Mouse (Mus musculus): Measurements from ENCODE around the gene Nfib. TPM values are rescaled to one million over a fixed set of nuclear protein-coding genes. Genes with fewer than 3 reads are reported as not detected.

The Nfib gene
- polyA plus RNA-seq, 1 experiment from 2014 or later: 149 TPM

DNA sequence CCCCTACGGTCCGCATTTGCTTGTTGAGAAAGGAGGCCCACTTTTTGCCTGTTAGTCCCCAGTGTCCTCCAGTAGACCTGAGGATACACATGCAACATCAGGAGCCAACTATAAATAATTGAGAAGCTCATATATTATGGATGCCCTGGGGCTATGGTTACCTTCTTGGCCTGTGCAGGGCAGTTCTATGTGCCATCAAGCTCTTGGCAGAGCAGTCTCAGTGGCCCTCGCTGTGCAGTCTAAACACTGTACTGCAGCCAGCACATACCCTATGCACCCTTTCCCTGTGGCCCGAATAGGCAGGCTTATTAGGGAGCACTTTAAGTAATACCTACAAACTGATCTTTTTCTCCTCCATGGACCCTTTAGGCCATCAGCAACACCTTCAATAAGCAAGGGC, 185.6 kb downstream of the Nfib start:
- Histone ChIP-seq H3K9ac (no peak overlapping the region), H3K27ac (ENCODE audit: low read depth) (no peak overlapping the region), H3K36me3 (ENCODE audit: insufficient read depth) (0 out of 2 replicates have a peak, but pooled peaks cover 3% of the 10 kb centered on the region), H3K9me3 (ENCODE audit: low read depth, low read length) (no peaks in the 10 kb centered on the region), H3K4me1 (ENCODE audit: insufficient read depth) (0 out of 2 replicates have a peak, but pooled peaks cover 3% of the 10 kb centered on the region), H3K4me2 (no peak overlapping the region), H3K4me3 (ENCODE audit: low read depth, low read length) (no peak overlapping the region), H3K27me3 (ENCODE audit: insufficient read depth, low read length) (no peaks in the 10 kb centered on the region)
- ATAC-seq (ENCODE audit: insufficient read depth) (no peak), DNase-seq (no peak)
- no peak for TF ChIP-seq CTCF (IDR thresholded peaks at IDR 0.05; ENCODE audit: low read depth)
- WGBS: 87% methylated on average over 4 of the region's 4 CpGs

DNA sequence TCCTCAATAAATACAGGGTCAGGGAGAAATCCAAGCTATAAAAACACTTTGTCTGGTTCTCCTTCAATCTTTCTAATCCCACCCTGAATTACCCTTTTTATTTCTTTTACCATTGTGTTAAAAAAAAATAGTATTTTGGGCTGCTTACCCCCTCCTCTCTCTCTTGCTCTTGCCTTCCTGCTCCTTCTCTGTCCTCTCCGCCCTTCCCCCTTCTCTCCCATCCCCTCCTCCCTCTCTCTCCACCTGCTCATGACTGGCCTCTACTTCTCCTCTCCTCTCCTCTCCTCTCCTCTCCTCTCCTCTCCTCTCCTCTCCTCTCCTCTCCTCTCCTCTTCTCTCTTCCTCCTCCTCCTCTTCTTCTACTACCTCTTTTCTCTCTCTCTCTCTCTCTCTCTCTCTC, 187.4 kb downstream of the Nfib start:
- ATAC-seq (ENCODE audit: insufficient read depth) (no peak), DNase-seq (no peak)
- Histone ChIP-seq H3K4me3 (ENCODE audit: low read depth, low read length) (no peak overlapping the region), H3K4me2 (no peak overlapping the region), H3K27me3 (ENCODE audit: insufficient read depth, low read length) (no peaks in the 10 kb centered on the region), H3K27ac (ENCODE audit: low read depth) (no peak overlapping the region), H3K9me3 (ENCODE audit: low read depth, low read length) (no peaks in the 10 kb centered on the region), H3K9ac (no peak overlapping the region), H3K36me3 (ENCODE audit: insufficient read depth) (0 out of 2 replicates have a peak, but pooled peaks cover 3% of the 10 kb centered on the region), H3K4me1 (ENCODE audit: insufficient read depth) (no peaks in the 10 kb centered on the region)
- no peak for TF ChIP-seq CTCF (IDR thresholded peaks at IDR 0.05; ENCODE audit: low read depth)
- 95% methylated on average over 1 of the region's 1 CpGs for WGBS

- no peak overlapping the region for H3K4me2 ChIP-seq
- no peak for ATAC-seq (ENCODE audit: insufficient read depth)
- 0 out of 2 replicates have a peak, but pooled peaks cover 3% of the 10 kb centered on the region for H3K36me3 ChIP-seq (ENCODE audit: insufficient read depth)
- no peak overlapping the region for H3K9ac ChIP-seq
- no peak for DNase-seq
- H3K27me3 ChIP-seq (ENCODE audit: insufficient read depth, low read length): no peaks in the 10 kb centered on the region
- TF ChIP-seq CTCF (IDR thresholded peaks at IDR 0.05; ENCODE audit: low read depth): no peak
- H3K4me3 ChIP-seq (ENCODE audit: low read depth, low read length): no peak overlapping the region
- 0 out of 2 replicates have a peak, but pooled peaks cover 2% of the 10 kb centered on the region for H3K4me1 ChIP-seq (ENCODE audit: insufficient read depth)
- no peak overlapping the region for H3K27ac ChIP-seq (ENCODE audit: low read depth)
- no peaks in the 10 kb centered on the region for H3K9me3 ChIP-seq (ENCODE audit: low read depth, low read length)
- WGBS: 75% methylated on average over 7 of the region's 7 CpGs
These were observed 188.2 kb downstream of the Nfib start for GRCm38 (mm10) chr4:82517311-82517710.

DNA sequence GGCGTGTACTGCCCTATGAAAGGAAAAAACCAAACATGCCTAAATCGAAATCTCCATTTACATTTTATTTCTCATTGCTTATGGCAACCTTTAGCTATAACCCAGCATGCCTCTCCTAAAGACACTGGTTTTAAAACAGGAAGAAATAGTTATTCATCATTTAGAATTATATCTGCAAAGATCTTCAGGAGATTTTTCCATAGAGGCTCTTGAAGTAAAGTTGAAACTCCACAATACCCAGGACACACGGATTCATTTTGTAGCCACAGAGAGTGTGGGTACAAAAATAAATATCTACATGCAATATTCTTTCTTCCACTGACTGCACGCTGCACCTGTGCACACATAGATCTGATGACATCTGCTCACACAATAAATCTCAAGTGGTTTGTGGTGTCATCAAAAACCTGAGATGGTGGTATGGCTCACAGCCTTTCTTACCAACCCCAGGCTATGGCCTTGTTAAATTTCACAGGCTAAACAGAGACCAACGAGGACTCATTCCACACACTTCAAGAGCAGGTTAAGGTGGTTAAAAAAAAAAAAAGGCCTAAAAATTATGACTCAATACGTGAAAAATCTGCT, 189.2 kb downstream of the Nfib start:
- Histone ChIP-seq H3K27me3 (ENCODE audit: insufficient read depth, low read length) (no peaks in the 10 kb centered on the region), H3K36me3 (ENCODE audit: insufficient read depth) (no peaks in the 10 kb centered on the region), H3K4me1 (ENCODE audit: insufficient read depth) (0 out of 2 replicates have a peak, but pooled peaks cover 4% of the 10 kb centered on the region), H3K9me3 (ENCODE audit: low read depth, low read length) (no peaks in the 10 kb centered on the region), H3K4me2 (no peak overlapping the region), H3K27ac (ENCODE audit: low read depth) (no peak overlapping the region), H3K4me3 (ENCODE audit: low read depth, low read length) (no peak overlapping the region), H3K9ac (no peak overlapping the region)
- ATAC-seq (ENCODE audit: insufficient read depth): no peak
- WGBS: 68% methylated on average over 6 of the region's 6 CpGs
- DNase-seq: no peak
- no peak for TF ChIP-seq CTCF (IDR thresholded peaks at IDR 0.05; ENCODE audit: low read depth)

DNA sequence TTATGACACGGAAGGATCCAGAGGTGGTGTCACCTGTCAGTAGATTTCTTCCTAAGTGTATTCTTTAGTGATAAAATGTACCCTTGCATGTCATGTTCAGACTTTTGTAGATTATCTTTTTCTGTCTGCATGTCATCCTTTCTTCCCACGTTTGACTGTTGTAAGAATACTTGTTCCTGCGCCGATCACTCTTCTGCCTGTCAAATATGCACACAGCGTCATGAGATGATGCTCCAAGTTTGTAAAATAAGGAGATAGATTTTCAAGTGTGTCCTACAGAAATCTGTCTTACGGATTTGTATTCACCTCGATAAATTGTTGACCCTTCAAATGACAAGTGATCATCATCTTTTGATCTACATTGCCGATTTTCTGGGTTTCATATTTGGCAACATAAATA, 190.6 kb downstream of the Nfib start:
- Histone ChIP-seq H3K4me3 (ENCODE audit: low read depth, low read length) (no peak overlapping the region), H3K4me2 (peak overlapping the region; percentile 95), H3K27me3 (ENCODE audit: insufficient read depth, low read length) (no peaks in the 10 kb centered on the region), H3K9me3 (ENCODE audit: low read depth, low read length) (no peaks in the 10 kb centered on the region), H3K9ac (no peak overlapping the region), H3K27ac (ENCODE audit: low read depth) (no peak overlapping the region), H3K4me1 (ENCODE audit: insufficient read depth) (0 out of 2 replicates have a peak, but pooled peaks cover 6% of the 10 kb centered on the region), H3K36me3 (ENCODE audit: insufficient read depth) (no peaks in the 10 kb centered on the region)
- no peak for DNase-seq
- ATAC-seq (ENCODE audit: insufficient read depth): no peak
- no peak for TF ChIP-seq CTCF (IDR thresholded peaks at IDR 0.05; ENCODE audit: low read depth)
- WGBS: 71% methylated on average over 8 of the region's 8 CpGs

DNA sequence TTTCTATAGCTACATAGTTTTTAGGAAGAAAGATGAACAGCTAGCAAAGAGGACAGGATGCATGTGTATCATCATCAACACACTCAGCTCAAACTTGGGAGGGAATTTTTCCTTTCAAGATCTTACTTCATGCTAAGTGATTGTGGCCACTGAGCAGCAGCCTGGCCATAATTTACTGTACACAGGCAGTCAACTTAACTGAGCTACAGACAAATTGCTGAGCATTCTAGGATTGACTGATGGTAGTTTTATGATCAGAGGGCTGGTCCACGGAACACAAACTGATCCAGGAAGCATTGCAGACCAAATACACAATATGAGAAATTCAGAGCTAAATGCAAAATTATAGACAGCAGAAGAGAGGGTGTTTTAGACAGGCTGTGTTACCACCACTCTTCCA, 191.2 kb downstream of the Nfib start:
- H3K9ac ChIP-seq: no peak overlapping the region
- H3K27ac ChIP-seq (ENCODE audit: low read depth): no peak overlapping the region
- 0 out of 2 replicates have a peak, but pooled peaks cover 10% of the 10 kb centered on the region for H3K4me1 ChIP-seq (ENCODE audit: insufficient read depth)
- peak overlapping the region; percentile 95 for H3K4me2 ChIP-seq
- 32% methylated on average over 1 of the region's 1 CpGs for WGBS
- H3K27me3 ChIP-seq (ENCODE audit: insufficient read depth, low read length): no peaks in the 10 kb centered on the region
- no peak for TF ChIP-seq CTCF (IDR thresholded peaks at IDR 0.05; ENCODE audit: low read depth)
- H3K9me3 ChIP-seq (ENCODE audit: low read depth, low read length): no peaks in the 10 kb centered on the region
- no peak for ATAC-seq (ENCODE audit: insufficient read depth)
- DNase-seq: peak; percentile 48
- H3K4me3 ChIP-seq (ENCODE audit: low read depth, low read length): peak overlapping the region; percentile 14; the same call in 1 of the 2 replicates
- no peaks in the 10 kb centered on the region for H3K36me3 ChIP-seq (ENCODE audit: insufficient read depth)

GRCm38 (mm10) chr4:82513426-82513750, 192.2 kb downstream of the Nfib start:
- no peak for TF ChIP-seq CTCF (IDR thresholded peaks at IDR 0.05; ENCODE audit: low read depth)
- under 1% methylated on average over 14 of the region's 14 CpGs for WGBS
- Histone ChIP-seq H3K4me3 (ENCODE audit: low read depth, low read length) (peak overlapping the region; percentile 49), H3K4me1 (ENCODE audit: insufficient read depth) (0 out of 2 replicates have a peak, but pooled peaks cover 17% of the 10 kb centered on the region), H3K27me3 (ENCODE audit: insufficient read depth, low read length) (no peaks in the 10 kb centered on the region), H3K27ac (ENCODE audit: low read depth) (peak overlapping the region; percentile 97), H3K9ac (peak overlapping the region; percentile 78), H3K9me3 (ENCODE audit: low read depth, low read length) (no peaks in the 10 kb centered on the region), H3K4me2 (peak overlapping the region; percentile 95), H3K36me3 (ENCODE audit: insufficient read depth) (no peaks in the 10 kb centered on the region)
- ATAC-seq (ENCODE audit: insufficient read depth) (no peak; the same call in 1 of the 2 replicates), DNase-seq (no peak)
